Mouse (Mus musculus): ENCODE results near the gene Dennd1a.

DNA sequence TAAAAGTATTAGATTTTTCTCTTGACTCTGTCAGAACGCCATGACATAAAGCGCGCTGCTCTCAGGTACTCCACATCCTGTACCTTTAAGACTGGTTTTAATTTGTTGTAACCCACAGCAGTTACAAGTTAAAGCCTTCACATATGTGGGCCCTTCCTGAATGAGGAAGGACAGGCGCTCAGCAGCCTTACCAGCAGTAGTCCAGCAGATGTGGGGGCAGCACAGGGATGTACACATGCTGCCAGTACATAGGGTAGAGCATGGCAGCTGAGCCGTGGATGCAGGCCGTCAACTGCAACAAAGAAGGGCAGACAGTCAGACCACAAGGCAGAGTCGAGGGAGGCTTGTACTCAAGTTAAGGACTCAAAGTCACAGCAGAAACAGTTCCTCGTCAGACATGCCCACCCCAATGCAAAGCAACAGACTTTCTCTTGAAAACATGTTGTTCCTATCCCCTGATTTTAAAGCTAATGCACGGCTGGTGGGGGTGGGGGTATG, 284.0 kb downstream of the Dennd1a start:
- no peak for TF ChIP-seq CTCF (IDR thresholded peaks at IDR 0.05; ENCODE audit: low read depth)
- TF ChIP-seq EP300 (optimal IDR thresholded peaks at IDR 0.05), result no peak

Data from stomach, postnatal 0 days (tissue).